Mouse (Mus musculus) cerebellum, adult 18-20 months (tissue): ENCODE results near the gene Uggt1.

Source experiments
- DNase-seq, 2 experiments: peaks; one replicate each; pipeline ENCODE4 v3.0.0; 2021

The Uggt1 gene

DNA sequence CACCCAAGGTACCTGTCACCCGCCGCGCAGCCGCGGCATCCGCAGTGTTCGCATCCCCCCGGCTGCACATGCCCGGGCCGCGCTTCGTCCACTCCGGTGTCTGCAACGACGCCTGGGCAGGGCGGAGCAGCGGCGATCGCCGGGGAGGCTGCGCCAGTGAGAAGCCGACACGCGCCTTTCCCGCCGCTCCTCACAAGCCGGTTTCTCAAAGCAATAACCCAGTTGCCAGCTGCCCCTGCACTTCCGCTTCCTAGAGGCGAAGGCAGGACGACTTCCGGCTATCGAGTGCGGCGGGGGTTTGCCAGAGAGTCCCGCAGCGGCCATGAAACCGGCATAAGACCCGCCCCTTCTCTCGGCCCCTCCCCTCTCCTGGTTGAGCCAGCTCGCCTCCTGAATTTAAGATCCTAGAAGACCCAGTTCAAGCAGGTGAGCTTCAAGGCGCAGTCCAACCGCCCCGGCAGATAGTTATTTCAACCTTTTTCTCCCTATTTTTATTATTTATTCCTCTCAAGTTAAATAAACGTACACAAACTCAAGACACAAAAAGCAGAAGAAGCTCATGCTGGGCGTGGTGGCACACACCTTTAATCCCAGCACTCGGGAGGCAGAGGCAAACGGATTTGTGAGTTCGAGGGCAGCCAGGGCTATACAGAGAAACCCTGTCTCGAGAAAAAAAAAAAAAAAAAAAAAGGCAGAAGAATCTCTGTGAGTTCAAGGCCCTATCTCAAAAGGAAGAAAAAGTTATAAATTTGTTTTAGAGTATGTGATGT, at the start of gene Uggt1:
TSS of gene Uggt1 (minus strand) at position 663 of the 770 bp plus-strand sequence.
- DNase-seq = peak; percentile 92 to 97

DNA sequence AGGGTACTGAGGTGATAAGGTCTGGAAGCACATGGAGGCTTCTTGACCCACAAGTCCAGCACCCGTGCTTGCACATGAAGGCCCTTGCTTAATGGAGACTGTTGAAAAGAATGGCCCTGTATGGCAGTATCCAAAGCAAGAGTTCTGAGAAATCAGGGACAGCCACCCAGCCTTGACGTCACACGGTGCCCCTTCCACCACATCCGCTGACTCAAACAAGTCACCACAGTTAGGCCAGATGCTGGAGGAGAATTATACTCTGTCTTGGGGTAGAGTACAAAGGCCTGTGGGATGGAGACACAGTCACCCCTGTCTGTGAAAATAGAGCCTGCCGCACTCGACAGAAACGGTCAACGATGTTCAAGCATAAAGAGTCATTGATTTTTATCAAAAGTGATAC, 49.0 kb upstream of the Uggt1 start:
- DNase-seq = no peak

DNA sequence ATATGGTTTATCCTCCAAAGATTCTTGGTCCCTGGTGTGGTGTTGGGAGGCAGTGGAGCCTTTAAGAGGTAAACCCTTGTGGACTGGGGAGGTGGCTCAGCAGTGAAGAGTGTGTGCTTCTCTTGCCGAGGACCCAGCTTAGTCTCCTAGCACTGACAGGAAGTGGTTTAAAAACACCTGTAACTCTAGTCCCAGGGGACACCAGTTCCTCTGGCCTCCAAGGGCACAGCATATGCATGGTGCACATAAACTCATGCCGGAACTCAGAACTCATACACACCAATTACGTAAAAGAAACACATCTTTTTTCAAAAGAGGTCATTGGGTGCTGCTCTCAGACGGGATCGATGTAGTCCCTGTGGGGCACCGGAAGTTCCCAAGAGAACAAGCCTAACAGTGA, 37.3 kb upstream of the Uggt1 start:
- no peak for DNase-seq

DNA sequence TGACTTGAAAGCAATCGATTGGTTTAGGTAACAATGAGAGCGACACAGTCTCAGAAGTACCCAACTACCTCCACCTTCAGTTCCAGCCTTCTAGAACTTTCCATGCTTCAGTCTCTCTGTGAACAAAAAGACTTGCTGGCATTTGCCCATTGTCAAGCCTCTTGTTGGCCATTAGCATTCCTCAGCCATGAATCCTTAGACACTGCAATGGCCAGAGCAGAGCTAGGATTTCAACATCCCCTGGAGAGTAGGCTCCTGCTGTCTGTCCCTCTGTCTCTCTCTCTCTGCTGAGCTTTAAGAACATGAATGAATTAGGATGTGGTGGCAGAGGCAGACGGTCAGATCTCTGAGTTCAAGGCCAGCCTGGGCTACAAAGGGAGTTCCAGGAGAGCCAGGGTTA, 36.4 kb upstream of the Uggt1 start:
- DNase-seq = no peak

DNA sequence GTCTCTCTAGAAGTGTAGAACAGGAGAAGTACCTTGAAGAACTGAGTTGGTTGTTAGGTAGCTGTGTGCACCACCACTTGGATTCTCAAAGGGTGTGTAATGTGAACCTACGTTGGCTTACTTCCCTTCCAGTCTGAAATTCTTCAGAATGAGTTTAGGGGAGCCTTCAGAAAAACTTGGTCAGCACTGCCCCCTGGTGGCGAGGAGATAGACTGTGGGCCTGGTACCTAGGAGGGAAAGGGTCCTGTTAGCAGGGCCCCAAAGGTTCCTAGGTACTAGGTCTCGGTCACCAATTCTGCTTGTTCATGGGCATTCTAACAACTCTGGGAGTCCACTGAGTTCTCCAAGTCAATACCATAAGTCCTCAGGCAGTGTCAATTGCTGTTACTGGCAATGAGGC, 34.7 kb upstream of the Uggt1 start:
- peak; percentile 84 to 91 for DNase-seq

DNA sequence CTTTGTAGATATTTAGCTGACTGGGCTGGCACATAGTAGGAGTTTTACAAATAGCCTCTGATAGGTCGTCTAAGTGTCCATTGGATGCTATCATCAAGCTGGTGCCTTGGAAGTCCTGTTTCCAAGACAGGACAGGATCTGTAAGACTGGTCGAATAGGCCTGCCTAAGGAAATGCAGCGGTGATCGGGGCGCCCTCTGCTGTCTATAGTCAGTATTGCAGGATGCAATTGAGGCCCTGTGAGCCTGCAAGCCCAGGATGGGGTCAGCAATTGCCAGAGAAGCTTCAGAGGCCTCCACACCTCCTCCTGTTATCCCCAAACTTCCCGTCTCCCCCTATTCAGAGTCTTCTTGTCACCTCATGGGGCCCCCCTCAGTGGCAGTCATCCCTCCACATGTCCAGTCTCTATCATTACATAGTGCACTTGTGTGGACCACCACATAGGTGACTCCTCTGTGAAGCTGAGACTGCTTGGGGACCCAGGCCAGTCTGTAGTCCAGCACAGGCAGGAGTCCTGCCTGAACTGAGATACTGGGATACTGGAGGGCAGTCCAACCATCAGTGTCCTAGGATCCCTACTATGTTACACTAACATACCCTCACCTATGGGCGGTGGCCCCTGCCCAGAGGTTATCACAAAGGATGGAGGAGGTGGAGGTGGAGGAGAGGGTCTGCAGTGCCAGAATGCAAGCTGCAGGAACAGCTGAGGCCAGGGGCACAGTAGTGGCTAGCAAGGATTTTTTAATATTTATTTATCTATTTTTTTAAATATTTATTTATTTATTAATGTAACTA, 32.9 kb upstream of the Uggt1 start:
- peak; percentile 78 to 88 for DNase-seq

DNA sequence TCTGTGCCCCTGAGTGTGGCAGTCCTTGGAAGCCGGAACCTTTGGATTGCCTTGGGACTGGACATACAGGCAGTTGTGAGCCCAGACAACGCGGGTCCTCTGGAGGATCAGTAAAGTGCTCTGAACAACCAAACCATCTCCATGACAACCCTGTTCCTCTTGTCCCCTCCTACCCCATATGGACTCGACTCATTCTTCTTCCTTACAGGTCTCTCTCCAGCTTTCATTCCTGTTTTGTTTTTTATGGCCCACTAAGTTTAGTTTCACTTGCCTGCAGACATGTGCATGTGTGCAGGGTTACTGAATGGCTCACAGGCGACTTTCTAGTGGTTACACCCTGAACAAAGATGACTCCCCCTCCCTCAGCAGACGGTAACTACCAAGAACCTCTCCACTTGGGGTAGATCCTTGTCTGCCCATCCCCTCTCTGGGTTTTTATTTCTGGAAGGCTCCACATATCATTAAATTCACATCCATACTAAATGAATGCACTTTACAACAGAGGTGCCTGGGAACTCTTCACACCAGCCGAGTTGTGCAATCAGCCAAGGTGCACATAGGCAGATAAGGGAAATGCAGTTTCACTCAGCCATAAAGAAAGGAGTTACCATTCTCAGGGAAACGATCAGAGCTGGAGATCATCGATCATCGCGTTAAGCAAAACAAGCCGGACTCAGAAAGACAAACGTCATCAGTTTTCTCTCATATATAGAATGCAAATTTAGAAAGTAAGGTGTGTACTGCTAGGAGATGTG, 31.3 kb upstream of the Uggt1 start:
- DNase-seq = no peak

DNA sequence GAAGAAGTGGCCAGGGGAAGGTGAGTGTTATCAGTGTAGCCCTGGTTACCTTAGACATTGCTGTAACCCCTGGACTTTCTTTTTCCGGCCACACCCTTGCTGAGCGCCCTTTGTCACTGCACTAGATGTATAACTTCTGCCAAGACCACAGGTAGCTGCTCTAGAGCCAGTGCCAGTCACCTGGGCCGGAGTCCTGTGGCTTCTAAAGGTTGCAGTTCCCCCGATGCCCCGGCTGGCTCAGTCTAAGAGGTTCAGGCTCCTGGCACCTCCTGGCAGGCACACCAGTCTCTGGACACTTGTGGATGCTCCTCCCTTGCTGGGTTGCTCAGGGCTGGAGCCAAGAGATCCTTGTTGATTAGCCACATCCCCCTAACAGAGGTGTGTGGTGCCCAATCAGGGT, 29.9 kb upstream of the Uggt1 start, which contains the start of gene Neurl3:
TSS of gene Neurl3 (minus strand) at position 225 of the 400 bp plus-strand sequence.
- no peak for DNase-seq

DNA sequence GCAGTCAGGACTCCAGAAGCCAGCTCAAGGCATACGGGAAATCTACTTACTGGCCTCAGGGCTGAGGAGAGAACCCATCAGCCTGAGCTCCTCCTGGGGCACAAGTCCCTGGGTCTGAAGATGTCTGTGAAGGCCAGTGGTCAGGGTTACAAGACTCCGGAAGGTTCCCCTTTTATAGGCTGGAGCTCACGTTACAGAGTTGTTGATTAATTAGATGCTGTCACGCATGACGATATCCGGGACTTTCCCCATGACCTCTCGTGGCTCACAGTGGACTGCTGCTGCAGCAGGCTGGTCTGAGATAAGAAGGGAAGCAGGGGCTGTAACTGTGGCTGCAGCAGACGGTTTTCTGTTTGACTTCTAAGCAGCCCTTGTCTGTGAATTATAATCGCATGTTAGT, 28.8 kb upstream of the Uggt1 start:
- no peak for DNase-seq

DNA sequence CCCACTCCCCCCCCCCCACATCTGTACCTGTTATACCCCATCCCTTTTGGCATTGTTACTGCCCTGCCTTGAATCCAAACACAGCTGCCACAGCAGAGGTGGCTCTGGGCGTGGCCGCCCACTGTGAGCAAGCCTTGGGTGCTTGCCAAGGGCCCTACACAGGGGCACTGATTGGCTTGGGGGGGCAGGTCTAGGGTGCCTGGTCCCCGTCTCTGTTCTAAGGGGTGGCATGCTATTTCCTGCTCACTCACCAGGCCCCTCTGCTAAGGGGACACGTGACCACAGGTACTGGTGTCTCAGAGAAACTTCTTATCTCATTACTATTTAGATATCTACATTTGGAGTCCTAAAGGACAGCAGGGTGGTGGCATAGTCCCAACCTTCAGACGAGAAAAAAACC, 28.0 kb upstream of the Uggt1 start:
- DNase-seq = no peak

DNA sequence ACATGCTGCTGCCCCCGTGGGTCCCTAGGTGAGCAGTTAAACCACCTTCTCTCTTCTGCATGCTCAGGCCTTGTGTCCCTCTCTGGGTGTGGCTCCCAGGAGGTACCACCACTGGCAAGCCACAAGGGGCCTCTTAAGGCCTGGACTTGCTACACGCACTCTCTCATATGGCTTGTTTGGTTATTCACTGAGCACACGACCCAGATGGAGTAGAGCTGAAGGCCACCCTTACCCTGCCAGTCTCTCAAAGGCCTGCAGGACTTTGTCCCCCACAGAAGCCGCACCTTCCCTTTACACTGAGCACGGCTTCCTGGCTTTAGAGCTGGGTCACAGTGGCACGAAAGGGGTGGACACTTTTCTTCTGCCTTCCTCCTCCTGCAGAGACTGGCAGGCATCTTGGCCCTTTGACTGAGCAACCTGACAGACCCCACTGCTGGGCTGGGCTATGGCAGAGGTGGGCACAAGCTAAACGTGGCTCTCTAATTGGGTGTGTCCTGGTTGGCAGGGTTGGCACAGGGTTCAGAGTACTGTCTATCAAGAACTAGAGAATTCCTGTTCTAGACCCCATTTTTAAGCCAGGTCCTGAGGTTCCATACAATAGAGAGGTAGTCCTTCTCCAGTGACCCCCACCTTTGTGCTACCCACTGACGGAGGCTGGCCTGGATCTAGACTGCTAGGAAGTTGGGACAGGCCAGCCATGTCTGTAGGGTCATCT, 27.2 kb upstream of the Uggt1 start:
- DNase-seq = no peak

DNA sequence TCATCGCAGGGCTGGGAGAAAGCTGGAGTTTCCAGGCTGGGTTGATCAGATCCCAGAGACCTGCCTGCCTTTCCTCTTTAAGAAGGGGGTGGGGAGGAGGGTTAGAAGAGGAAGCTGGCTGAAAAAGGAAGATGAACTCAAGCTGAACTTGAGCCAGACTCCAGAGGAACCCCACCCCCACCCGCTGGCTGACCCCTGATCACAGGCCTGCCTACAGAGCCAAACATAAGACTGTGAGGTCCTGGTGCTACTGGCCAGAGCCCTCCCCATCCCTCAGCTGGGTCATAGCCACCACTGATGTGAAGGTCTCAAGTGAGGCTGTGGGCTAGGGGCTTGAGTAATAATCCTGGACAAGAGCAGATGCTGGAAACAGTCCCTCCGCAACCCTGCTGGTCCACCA, 26.1 kb upstream of the Uggt1 start:
- DNase-seq = no peak

DNA sequence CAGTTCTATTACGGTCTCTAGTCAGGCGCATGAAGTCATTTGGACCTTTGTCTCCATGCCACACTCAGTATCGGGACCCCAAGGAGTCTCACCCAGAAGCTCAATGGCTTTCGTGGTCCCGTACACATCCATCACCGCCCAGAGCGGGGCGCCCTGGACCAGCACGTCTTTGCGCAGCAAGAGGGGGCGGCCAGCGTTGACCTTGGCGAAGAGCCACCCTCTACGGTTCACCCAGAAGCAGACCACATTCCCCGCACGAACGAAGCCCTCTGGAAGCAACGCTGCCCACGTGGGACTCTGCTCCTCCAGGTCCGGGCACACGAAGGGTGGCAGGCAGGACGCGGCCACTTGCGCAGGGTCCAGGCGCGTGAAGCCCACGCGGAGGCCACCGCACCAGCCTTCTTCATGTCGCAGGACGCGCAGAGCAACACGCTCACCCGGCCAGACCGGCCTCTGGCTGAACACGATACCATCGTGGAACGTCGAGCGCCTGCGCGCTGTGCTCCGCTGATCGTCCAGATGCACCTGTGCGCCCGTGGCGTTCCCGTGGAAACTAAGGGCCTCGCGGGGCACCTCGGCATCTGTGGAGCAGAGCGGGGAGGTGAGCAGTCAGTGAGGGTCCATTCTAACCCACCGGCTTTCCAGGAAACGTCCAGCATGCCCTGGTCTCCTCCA, 24.7 kb upstream of the Uggt1 start:
- DNase-seq = no peak

DNA sequence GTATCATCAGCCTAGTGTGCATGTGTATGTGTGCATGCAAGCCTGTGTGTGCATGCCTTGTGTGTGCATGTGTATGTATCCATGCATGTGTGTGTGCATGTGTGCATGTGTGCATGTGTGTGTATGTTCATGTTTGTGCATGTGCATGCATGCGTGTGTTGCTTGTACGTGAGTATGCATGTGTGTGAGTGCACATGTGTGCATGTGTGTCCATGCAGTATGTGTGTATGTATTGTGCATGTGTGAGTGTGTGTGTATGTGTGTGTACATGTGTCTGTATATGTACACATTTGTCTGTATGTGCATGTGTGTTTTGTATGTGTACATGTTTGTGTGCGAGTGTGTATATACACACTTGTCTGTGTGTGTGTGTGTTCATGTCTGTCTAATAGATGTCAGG, 23.1 kb upstream of the Uggt1 start:
- DNase-seq = no peak

DNA sequence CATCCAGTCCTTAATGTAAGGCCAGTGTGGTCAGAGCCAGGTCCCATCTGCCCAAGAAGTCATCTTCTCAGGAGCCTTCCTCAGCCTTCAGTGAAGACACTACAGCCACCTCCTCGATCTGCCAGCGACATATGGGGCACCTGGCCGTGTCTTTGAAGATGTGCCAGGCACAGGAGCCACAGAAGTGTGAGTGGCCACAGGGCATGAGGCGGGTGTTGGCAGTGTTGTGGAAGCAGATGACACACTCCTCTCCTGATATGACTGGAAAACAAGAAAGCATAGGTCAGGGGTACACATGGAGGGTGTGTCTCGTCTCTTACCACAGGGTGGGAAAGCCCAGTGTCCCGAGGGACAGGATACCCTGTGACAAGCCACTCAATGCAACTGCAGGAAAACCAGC, 21.8 kb upstream of the Uggt1 start:
- DNase-seq = peak; percentile 88 to 93

DNA sequence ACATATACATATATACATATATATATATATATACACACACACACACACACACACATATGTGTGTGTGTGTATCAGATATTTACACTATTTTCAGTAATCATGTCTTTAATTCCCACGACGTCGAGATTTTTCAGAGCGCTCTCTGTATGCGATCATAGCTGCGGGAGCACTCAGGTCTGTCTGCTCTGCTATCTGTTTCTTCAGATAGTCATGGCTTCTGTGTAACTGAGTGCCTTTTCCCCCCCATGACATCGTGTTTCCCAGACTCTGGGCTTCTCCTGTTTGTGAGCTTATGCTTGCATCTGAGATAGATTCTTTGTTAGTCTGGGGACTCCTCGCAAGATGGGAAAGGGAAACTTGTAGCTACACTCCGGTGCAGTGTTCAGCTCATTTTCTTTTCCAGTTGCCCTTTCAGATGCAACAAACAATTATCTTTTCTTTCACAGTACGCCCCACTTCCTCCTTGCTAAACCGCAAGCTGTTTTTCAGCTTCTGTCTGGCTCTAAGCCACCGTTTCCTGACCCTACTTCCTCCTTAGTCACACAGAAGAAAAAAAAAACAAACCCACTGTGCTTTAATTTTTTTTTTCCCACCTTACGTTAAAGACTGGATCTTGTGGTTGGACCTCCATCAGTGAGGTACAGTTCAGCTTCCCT, 19.4 kb upstream of the Uggt1 start:
- no peak for DNase-seq

DNA sequence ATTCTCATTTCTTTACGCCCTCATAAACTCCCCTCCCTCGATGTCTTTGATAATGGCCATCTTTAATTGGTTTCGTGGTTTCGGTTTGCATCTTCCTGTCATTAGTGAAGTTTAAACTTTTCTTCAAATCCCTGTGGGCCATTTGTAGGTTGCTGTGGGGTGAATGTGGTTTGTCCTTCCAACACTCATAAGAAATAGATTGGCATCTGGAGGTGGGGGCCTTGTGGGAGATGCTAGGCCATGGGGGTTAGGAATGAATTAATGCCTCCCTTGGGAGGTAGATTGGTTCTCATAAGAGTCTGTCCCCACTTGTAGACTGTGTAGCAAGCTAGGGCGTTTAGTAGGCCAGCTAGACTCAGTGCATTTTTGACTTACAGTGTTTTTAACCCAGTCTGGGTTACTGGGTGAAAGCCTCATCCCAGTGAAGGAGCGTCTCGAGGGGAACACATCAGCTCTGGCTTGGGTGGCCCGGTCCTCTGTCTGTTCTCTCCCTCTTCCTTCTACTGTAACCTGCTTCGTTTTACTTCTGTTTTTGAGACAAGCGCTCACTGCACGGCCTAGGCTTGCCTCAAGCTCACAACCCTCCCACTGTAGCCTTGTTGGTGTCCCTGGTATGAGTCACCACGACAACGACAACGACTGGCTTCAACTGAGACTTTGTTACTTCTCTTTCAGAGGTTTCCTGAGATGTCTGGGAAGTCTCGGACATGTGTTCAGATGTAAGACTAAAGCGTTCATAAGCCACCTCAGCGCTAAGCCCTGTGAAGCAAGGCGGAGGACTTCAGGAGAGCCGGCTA, 17.4 kb upstream of the Uggt1 start:
- DNase-seq = no peak

DNA sequence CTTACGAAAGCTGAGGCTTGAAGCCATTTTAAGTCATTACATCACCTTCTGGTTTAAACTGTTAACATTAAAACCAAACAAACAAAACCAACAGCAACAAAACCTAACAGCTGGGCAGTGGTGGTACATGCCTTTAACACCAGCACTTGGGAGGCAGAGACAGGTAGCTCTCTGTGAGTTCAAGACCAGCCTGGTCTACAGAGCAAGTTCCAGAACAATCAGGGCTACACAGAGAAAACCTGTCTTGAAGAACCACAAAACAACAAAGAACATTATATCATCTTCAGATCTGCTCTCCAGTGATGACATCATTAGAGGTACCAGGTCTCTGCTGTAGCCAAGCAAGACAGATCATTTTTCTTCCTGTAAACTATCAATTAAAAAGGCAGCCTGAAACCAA, 15.9 kb upstream of the Uggt1 start:
- DNase-seq = no peak

DNA sequence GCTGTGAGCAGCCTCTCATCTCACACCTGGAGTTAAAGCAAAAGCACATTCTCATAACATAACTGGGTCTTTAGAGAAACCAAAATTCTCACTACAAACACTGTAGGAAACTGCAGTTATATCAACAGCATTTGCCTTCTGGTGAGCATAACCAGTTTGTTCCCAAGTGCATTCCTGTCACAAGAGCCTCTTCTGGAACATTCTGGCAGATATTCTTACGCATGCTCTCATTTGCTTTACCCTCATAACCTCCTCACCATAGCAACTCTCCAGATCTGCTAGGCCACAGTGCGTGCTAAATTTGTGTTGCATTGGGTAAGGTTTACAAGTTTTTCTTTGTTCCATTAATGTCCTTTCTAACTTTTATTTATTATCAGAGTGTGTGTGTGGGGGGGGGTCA, 14.8 kb upstream of the Uggt1 start:
- no peak for DNase-seq

DNA sequence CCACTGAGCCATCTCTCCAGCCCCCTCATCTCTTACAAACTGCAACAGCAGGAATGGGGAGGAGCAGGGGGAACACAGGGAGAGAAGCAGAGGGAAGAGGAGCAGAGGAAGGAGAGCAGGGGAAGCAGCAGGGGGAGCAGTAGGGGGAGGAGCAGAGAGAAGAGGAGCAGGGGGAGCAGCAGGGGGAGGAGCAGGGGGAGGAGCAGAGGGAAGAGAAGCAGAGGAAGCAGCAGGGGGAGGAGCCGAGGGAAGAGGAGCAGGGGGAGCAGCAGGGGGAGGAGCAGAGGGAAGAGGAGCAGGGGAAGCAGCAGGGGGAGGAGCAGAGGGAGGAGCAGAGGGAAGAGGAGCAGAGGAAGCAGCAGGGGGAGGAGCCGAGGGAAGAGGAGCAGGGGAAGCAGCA, 14.1 kb upstream of the Uggt1 start:
- no peak for DNase-seq

DNA sequence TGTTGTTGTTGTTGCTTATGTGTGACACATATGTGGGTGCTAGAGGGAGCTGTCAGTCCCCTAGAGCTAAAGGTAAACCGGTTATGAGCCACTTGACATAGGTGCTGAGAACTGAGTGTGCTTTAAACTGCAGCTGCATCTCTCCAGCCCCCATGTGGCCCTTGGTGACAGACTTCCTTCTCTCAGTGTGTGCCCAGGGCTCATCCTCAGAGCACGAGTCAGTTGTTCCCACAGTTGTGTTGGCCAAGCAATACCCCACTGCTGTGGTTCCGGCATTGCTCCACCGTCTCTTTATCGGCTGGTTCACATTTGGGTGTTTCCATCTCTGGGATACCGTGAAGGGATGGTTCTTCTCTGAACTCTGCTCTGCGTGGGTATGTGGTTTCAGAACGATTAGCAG, 12.8 kb upstream of the Uggt1 start:
- no peak for DNase-seq
